Mouse (Mus musculus) urinary bladder, adult 2 months (tissue): Measurements from ENCODE around the gene Xxylt1. TPM values are rescaled to one million over a fixed set of nuclear protein-coding genes. Genes with fewer than 3 reads are reported as not detected.

Experiments used
- DNase-seq: peaks from one replicate; pipeline ENCODE4 v3.0.0; 2022; ENCODE audit warnings: low spot score
- polyA plus RNA-seq: library from polyadenylated mRNA; depleted of rRNA; stranded (reverse); fragments of >200 nt; gene quantifications from 2 replicates; pipeline ENCODE4 v1.2.3, GENCODE M21; 2012; rRNA removed

Xxylt1 gene
- polyA plus RNA-seq, 1 experiment = 12.3 TPM

- DNase-seq = no peak
These were observed 164.3 kb downstream of the Xxylt1 start for GRCm38 (mm10) chr16:30916931-30917330.

DNA sequence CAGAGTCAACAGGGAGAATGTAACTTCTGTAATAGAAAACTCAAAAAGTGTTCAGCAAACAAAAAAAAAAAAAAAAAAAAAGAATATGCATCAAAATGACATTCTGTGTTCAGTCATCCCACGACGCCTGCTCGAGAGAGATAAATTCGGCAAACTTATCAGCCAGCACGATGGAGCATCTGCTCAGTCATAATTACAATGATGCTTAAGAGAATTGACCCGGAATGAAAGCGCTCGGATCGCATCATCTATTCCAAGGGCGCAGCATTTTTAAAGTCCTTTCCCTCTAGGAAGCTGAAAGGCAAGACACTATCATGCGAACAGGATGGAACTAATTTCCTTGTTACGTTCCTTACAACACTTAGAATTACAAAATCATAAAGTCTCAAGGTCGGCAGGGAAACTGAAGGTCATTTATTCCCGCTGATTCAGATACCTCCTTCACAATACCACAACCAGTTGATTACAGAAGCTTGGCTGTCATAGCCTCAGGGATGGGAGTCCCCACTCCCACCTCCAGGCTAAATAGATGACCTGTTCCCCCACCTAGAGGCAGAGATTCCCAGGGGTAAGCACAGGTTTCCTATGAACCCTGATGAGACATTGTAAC lies 165.5 kb downstream of the Xxylt1 start:
- no peak for DNase-seq

Other genes starting within 250 kb of the Xxylt1 start
- gene Acap2, start 119.8 kb upstream of the Xxylt1 start, polyA plus RNA-seq = 40.7 and 42.0 TPM in 2 replicates
- gene Ppp1r2, start 193.8 kb upstream of the Xxylt1 start, polyA plus RNA-seq = 72.3 and 91.1 TPM in 2 replicates
- 38.4 and 57.2 TPM in 2 replicates for gene Apod, start 233.4 kb upstream of the Xxylt1 start, polyA plus RNA-seq